Mouse (Mus musculus): ENCODE results near the gene Ccnd2. TPM values are rescaled to one million over a fixed set of nuclear protein-coding genes. Genes with fewer than 3 reads are reported as not detected.

The Ccnd2 gene
- 71.9 and 81.5 TPM in 2 replicates for polyA plus RNA-seq (2012; rRNA removed)

DNA sequence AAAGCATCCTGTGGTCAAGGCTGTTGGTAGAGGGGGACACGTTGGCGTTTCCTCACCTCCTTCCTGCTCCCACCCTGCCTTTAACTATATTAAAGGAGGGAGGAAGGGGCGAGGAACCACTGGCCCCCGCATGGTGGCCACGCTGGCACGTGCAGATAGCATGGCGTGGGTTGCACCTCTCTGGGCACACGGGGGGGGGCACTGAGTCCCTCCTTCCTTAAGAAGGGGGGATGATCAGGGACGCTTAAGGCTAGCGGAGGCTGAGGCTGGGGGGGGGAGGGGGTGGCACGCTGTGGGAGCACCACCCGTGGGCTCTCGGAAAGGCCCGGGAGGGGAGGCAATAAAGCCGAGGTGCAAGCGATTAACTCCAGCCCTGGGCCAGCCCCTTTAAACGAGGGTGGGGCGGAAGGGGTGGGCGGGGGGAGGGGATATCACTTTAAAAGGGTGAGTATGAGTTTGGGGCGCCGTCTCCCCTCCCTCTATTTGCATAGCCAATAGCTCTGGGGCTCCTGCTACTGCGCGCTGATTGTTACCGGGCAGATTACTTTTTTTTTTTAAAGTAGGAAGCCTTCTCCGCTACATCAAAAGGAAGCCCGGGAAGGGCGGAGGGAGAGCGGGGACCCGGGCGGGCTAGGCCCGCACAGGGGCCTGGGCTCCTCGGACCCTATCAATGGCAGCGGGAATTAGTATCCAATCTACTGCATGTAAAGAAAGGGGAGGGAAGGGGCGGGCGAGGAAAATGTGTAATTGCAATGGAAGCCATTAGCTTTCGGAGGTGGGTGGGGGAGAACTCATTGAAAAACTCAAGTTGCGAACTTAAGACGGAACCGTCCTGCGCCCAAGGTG, at the start of gene Ccnd2:
Ccnd2 (minus strand) TSS at position 88 of the 846 bp plus-strand sequence.

DNA sequence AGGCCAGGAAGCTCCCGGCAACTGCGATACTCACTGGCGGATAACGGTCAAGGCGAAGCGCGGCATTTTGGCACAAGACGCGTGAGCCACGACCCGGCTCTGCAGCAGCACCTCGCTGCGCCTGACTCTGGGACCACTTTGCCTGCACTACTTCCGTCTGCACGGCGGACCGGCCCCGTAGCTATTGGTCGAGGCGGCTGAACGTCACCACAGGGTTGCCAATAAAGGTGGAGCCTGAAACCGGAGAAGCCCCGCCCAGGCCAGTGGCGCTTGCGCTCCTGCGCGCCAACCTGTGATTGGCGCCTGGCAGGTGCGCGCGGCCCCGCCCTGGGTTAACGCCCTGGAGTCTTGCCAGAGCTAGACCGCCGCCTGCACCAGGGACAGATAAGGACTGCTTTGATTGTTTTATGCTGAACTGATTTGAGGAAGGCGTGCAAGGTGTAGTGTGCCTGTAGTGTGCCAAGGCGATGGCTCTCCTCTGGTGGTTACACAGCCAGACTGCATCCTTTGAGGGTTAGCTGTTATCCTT, 42.5 kb downstream of the Ccnd2 start, which contains the start of gene Tigar:
Tigar (minus strand) TSS at position 156 of the 529 bp plus-strand sequence.

Other genes with a start within 250 kb of the Ccnd2 start
- not detected in 2 replicates for gene Dyrk4, start 230.4 kb downstream of the Ccnd2 start, polyA plus RNA-seq (2012; rRNA removed)
- gene Rad51ap1, start 212.6 kb downstream of the Ccnd2 start, polyA plus RNA-seq (2012; rRNA removed): 3.9 and 5.0 TPM in 2 replicates
- 2.5 and 3.2 TPM in 2 replicates for gene D6Wsu163e, start 212.2 kb downstream of the Ccnd2 start, polyA plus RNA-seq (2012; rRNA removed)
- not detected in 2 replicates for gene Fgf6, start 136.6 kb downstream of the Ccnd2 start, polyA plus RNA-seq (2012; rRNA removed)
- gene Fgf23, start 79.3 kb downstream of the Ccnd2 start, polyA plus RNA-seq (2012; rRNA removed): 0.16 and 0.32 TPM in 2 replicates
- gene Tigar, start 42.6 kb downstream of the Ccnd2 start, polyA plus RNA-seq (2012; rRNA removed): 2.8 and 3.3 TPM in 2 replicates